Mouse (Mus musculus) macrophage (primary cell): ENCODE measurements around the gene Macf1. TPM values are rescaled to one million over a fixed set of nuclear protein-coding genes. Genes with fewer than 3 reads are reported as not detected.
"Not testable (repeated sequence)": the region's sequence is repeated elsewhere in the genome, so short reads cannot be mapped to it uniquely, and the experiment has no call there.

Source experiments
- H3K27ac ChIP-seq: fragments of 350-480 bp; formaldehyde crosslinking; 2 replicates; pipeline ENCODE4 v1.9.0; 2021
- H3K36me3 ChIP-seq: fragments of 350-480 bp; formaldehyde crosslinking; 2 replicates; pipeline ENCODE4 v1.9.0; 2021; ENCODE audit errors: inconsistent target
- H3K4me3 ChIP-seq: fragments of 350-480 bp; formaldehyde crosslinking; 2 replicates; pipeline ENCODE4 v1.9.0; 2021; ENCODE audit errors: inconsistent target
- H3K79me2 ChIP-seq: fragments of 350-480 bp; formaldehyde crosslinking; 2 replicates; pipeline ENCODE4 v1.9.0; 2021; ENCODE audit errors: inconsistent target
- WGBS: methylation state at CpG from one replicate; pipeline ENCODE4 v1.1.7; 2026; ENCODE audit warnings: inconsistent platforms; ENCODE audit not compliant: missing documents; 5-methylcytosine and 5-hydroxymethylcytosine counted together
- polyA plus RNA-seq: library from polyadenylated mRNA; stranded (reverse); fragments of 250-400 nt; gene quantifications from 3 replicates; pipeline ENCODE4 v1.2.4, GENCODE M21; 2018; ENCODE audit warnings: inconsistent platforms

Macf1 gene
- polyA plus RNA-seq, 1 experiment from 2014 or later = 144 TPM

DNA sequence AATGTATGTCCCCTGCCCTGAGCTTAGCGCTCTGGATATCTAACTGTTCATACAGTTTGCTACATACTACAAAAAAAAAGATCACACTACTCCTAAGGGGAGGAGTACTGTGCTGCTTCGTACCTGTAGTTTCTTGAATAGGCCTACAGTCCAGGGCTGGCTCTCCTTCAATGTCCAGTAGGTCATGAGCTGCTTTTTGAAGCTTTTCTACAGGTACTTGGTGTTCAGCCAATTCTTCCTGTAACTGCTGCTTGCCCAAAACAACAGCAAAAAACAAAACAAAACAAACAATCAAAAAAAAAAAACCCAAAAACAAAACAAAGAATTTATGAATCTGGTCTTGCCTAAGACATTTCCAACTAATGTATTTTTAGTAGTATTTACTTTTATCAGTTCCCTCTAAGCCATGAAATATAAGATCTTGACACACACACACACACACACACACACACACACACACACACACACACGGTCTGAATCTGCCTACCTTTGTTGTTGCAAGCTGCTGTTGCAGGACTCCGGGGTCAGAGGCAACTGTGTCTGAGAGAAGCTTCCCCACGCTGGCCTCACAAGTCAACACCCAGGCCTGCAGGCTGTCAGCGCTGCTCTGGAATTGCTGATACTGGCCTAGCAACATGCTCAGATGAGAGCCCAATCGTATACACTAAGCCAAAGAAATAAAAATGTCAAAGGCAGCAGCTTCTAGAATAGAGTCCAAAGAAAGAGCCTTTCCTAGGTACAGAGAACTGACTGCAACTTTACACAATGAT, 229.1 kb downstream of the Macf1 start:
- H3K4me3 ChIP-seq = no peak overlapping the region
- H3K27ac ChIP-seq = no peak overlapping the region
- peaks cover 93% of the 10 kb centered on the region for H3K36me3 ChIP-seq
- H3K79me2 ChIP-seq = no peaks in the 10 kb centered on the region
- 97% methylated on average over 7 of the region's 7 CpGs for WGBS

DNA sequence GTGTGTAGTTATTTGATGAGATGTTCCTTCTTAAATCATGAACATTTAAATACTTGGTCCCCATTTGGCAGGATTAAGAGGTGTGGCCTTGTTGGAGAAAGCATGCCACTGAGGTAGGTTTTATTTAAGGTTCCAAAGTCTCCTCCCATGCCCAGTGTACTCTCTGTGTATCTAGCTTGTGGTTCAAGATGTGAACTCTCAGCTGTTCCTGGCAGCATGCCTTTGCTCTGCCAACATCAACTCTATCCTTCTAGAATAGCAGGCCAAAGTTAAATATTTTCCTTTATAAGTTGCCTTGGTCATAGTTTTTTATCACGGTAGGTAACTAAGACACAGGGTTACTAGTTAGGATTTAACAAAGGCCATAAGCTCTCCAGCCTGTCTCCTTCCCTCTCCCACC, 230.4 kb downstream of the Macf1 start:
- peaks cover 93% of the 10 kb centered on the region for H3K36me3 ChIP-seq

DNA sequence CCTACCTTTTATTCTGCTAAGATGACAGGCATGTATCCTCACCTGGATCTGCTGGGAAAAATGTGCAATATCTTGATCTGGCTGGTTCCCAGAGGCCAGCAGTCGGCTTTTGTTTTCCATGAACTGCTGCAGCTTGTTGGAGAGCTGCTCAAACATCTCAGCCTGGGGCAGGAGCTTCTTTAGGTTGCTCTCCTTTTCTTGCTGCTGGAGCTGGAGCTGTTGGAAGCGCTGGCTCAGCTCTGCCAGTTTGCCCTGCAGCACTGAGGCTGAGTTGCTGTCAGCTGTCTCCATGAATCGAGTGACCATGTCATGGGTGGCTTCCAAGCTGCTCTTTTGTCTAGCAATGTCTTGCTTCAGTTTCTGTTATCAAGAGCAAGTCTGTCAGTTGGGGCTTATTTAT, 232.2 kb downstream of the Macf1 start:
- Histone ChIP-seq H3K27ac (no peak overlapping the region), H3K4me3 (no peak overlapping the region), H3K79me2 (no peaks in the 10 kb centered on the region), H3K36me3 (peaks cover 94% of the 10 kb centered on the region)
- whole genome bisulfite sequencing = 93% methylated on average over 3 of the region's 3 CpGs

More for the DNA sequence above, 230.4 kb downstream of the Macf1 start:
- 100% methylated on average over 1 of the region's 1 CpGs for WGBS
- Histone ChIP-seq H3K27ac (no peak overlapping the region), H3K79me2 (no peaks in the 10 kb centered on the region), H3K4me3 (no peak overlapping the region)

DNA sequence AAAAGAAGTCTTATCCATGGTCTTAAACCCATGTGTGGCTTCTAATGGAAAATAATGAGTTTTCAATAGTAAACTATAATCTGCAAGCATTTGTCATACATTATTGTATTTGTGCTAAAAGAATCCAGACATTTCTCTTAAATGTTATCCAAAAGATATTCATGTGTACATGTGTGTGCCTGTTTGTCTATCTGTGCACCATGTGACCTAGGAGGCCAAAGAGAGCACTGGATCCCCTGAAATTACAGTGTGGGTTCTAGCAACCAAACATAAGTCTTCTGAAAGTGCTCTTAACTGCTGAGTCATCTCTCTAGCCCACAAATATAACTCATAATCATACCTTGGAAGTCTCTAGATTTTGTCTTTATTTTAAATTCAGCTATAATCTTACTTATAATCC, 234.9 kb downstream of the Macf1 start:
- H3K79me2 ChIP-seq = no peaks in the 10 kb centered on the region
- no peak overlapping the region for H3K4me3 ChIP-seq
- H3K27ac ChIP-seq = no peak overlapping the region
- H3K36me3 ChIP-seq = peaks cover 90% of the 10 kb centered on the region

DNA sequence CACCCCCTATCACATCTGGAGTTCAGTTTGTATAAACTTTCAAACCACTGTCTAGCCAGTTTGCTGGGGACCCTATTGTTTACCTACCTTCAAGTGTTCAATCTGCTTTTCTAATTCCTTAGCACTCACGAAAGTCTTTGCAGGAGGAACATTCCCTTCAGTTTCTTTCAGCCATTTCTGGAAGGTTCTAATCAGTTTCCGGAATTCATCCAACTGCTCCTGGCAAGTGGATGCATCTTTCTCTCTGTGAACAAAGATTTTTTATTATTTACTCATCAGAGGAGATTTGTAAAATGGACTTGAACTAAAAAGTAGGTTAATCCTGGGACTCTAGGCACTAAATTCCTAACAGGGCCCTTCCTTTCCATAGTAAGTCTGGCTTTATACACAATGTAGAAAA, 236.1 kb downstream of the Macf1 start:
- H3K36me3 ChIP-seq = peaks cover 91% of the 10 kb centered on the region
- no peak overlapping the region for H3K4me3 ChIP-seq
- H3K27ac ChIP-seq = no peak overlapping the region
- no peaks in the 10 kb centered on the region for H3K79me2 ChIP-seq
- WGBS = 100% methylated on average over 2 of the region's 2 CpGs

DNA sequence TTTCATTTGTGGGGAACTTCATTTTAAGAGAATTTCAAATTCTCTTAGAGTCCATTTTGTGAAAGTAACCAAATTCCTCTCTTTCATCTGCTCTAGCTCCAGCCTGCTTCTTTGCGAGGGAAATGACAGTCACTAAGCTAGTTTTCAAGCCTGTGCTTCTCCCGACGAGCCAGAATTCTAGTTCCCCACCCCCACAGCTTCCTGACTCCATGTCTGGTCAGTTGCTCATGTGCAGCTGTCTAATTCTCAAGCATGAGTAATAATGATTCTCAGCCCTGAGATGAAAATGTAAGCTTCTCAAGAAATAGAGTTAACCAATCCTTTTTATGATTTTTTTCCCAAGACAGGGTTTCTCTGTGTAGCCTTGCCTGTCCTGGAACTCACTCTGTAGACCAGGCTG, 236.9 kb downstream of the Macf1 start:
- no peaks in the 10 kb centered on the region for H3K79me2 ChIP-seq
- no peak overlapping the region for H3K27ac ChIP-seq
- peaks cover 84% of the 10 kb centered on the region for H3K36me3 ChIP-seq
- no peak overlapping the region for H3K4me3 ChIP-seq
- 77% methylated on average over 3 of the region's 3 CpGs for WGBS

DNA sequence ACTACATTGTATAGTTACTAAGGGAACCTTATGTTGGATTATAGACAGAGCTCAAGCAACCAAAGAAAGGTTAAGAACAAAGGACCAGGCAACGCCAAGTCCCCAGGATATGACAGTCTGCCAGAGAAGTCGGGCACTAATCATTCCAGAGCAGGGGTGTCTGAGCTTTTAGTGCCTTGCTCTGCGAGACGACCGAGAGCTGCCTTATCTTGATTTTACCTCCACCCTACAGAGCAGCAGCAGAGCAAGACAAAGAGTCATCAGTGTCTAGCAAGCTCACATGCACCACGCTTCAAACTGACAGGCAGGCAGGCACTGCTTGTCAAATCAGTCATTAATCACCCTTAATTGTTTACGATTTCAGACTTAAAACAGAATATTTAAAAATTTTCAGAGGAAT, 237.4 kb downstream of the Macf1 start:
- WGBS = 94% methylated on average over 7 of the region's 7 CpGs
- H3K36me3 ChIP-seq = peaks cover 79% of the 10 kb centered on the region
- no peak overlapping the region for H3K4me3 ChIP-seq
- no peaks in the 10 kb centered on the region for H3K79me2 ChIP-seq
- no peak overlapping the region for H3K27ac ChIP-seq

DNA sequence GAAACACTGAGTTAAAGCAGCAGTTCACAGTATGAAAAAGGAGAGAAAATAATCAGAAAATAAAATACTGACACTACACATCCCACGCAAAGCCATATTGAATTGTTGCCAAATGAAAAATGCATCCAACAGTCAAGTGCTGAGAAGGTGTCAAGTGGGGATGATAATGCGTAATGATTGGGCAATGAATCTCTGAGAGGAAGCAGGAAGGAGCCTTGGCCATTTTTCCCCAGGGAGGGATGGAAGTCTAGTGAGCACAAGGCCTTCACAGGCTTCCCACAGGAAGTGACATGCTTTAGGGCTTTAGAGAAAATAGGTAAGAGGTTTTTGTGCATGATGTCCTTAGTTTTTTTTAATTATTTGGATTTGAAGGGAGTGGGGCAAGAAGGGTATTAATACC, 237.9 kb downstream of the Macf1 start:
- WGBS = 75% methylated on average over 1 of the region's 2 CpGs
- not testable (repeated sequence) for H3K4me3 ChIP-seq, H3K79me2 ChIP-seq, H3K27ac ChIP-seq
- peaks cover 77% of the 10 kb centered on the region for H3K36me3 ChIP-seq

DNA sequence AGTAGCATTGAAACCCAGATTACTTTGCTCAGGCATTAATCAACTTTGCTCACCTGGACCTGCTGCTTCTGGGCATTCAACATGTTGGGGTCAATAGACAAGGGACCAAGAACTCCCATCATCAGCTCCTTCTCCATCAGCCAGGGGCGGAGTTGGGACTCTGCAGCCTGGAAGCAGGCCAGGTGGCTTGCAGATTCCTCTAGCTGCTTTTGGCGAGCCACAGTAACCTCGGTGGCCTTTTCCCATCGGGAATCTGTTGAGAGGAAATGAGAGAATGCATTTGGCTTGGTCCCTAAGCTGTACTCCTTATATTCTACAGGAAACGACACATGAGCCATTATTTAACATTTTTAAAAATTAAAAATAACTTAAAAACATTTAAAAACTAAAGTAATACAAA, 245.7 kb downstream of the Macf1 start:
- no peaks in the 10 kb centered on the region for H3K79me2 ChIP-seq
- WGBS = 90% methylated on average over 4 of the region's 5 CpGs
- peaks cover 80% of the 10 kb centered on the region for H3K36me3 ChIP-seq

DNA sequence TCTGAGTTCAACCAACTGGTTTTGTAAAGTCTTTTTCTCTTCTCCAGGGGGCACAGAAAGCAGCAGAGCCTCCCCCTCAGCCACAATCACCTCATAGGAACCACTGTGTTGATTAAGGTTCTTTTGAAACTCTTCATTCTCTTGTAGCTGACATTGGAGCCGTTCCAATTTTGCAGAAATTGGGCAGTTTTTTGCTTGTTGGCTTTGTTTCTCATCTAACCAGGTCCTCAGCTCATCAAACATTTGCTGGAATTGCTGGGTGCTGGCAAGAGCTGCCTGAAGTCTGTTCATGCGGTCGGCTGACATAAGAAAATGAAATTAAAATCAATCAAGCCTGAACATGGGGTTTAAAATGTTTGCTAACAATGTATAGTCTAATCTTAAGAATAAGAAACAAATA, 251.0 kb downstream of the Macf1 start:
- H3K4me3 ChIP-seq = no peak overlapping the region
- H3K79me2 ChIP-seq = peaks cover 43% of the 10 kb centered on the region
- 97% methylated on average over 3 of the region's 3 CpGs for WGBS
- H3K27ac ChIP-seq = no peak overlapping the region
- peaks cover 81% of the 10 kb centered on the region for H3K36me3 ChIP-seq

More for the DNA sequence above, 245.7 kb downstream of the Macf1 start:
- H3K4me3 ChIP-seq = no peak overlapping the region
- no peak overlapping the region for H3K27ac ChIP-seq

DNA sequence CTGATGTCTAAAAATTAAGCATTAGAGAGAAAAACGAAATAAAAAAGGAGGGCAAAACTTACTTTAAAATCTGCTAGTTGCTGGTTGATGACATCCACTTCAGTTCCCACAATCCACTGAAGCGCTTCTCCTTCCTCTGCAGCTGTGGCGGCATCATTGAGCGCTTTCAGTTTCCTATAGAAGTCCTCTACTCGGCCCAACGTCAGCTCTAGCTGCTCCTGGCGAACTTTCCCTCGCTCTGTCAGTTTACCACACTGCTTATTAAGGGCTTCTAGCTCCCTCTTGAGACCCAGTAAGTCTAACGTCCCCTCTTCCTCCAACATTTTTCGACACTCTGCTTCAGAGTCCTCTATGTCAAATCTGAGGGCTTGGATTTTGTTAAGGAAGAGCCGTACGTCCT, 252.2 kb downstream of the Macf1 start:
- no peak overlapping the region for H3K4me3 ChIP-seq
- WGBS = 67% methylated on average over 12 of the region's 12 CpGs
- H3K36me3 ChIP-seq = peaks cover 73% of the 10 kb centered on the region
- H3K79me2 ChIP-seq = peaks cover 56% of the 10 kb centered on the region
- no peak overlapping the region for H3K27ac ChIP-seq

DNA sequence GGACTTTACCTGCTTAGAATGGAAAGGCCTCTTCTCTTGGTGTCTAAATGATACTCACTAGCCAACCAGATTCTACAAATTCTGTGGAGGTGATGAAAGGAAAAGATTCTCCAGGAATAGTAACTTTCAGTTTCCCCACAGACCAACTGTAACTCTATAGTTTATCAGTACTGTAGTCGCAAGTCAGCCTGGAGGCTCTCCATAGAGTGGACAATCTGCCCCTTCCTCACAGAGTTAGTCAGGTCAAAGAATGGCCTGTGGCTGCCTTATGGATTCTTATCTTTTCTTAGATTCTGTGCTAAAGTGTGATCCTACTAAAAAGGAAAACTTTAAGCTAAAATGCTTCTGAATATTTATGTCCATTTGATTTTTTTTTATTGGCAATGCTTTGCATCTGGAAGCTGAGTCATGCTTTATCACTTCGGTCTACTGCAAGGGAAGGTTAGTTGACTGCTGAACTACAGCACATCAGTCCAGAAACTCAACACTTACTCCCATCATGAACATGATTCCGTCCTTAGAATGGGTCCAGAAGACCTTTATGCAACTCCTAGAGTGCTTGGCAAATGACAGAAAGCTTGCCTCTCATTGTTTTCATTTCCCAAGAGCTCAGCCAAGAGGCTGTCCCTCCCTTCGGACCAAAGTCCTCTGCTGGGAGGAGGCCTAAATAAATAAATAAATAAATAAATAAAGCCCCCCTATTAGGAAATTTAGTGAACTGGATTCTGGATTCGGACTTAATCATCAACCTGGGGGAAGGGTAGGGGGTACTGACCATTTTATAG, 256.1 kb downstream of the Macf1 start:
- WGBS = 74% methylated on average over 5 of the region's 5 CpGs
- Histone ChIP-seq H3K27ac (no peak overlapping the region), H3K79me2 (peaks cover 85% of the 10 kb centered on the region), H3K36me3 (peaks cover 35% of the 10 kb centered on the region), H3K4me3 (no peak overlapping the region)

DNA sequence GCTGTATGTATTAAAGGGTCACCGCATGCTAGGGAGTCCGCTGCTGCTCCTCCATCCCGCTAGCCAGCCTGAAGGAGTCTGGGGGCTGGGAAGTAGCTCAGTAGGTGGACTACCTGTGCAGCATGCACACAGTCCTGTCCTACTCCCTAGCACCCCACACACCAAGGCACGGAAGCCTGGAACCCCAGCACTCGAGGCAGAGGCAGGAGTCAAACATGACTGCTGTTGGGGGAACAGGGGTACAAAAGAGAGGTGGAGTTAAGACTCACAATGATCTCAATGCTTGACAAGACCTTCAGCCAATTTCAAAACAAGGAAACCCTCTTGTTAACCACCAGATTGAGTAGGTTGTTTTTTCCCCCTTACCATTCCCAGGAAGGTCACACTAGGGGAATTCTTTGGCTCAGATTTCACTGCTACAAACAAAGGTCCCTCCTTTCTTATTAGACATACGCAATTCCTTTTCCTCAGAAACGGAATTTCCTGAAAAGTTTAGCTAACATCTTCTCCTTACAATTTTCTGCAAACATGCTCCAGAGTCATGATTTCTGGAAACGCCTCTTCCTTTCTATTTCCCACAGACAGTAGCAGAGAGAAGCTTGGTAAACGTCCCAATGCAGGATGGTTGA, 256.8 kb downstream of the Macf1 start:
- no peak overlapping the region for H3K27ac ChIP-seq
- H3K36me3 ChIP-seq = peaks cover 28% of the 10 kb centered on the region
- H3K79me2 ChIP-seq = peaks cover 86% of the 10 kb centered on the region
- H3K4me3 ChIP-seq = no peak overlapping the region
- WGBS = 89% methylated on average over 9 of the region's 9 CpGs

DNA sequence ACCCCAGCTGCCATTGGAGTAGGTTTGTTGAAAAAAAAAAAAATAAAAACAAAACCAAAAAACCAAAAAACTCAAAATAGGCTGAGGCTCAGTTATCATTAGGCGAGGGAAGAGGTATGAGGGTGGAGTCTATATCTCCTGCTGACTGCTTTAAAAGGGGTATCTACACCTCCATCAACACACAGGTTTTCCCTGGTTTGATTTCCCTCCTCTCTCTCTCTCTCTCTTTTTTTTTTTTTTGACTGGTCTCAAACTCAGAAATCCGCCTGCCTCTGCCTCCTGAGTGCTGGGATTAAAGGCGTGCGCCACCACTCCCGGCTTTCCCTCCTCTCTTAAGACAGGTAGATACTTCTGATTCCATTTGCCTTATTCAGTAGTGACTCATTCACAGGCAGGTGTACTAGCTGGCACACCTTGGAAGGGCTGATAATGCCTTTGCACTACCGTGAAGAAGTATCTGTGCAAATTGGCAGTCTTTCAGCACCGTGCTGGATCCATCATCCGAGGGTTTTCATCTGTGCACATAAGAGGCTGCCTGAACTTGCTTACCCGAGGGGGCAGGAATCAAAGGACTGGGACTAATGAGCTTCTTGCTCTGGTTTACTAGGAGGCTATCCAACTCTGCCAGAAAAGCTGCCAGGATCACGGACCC, 257.6 kb downstream of the Macf1 start:
- H3K27ac ChIP-seq = no peak overlapping the region
- peaks cover 91% of the 10 kb centered on the region for H3K79me2 ChIP-seq
- no peak overlapping the region for H3K4me3 ChIP-seq
- H3K36me3 ChIP-seq = peaks cover 20% of the 10 kb centered on the region
- WGBS = 96% methylated on average over 10 of the region's 10 CpGs
